Mouse (Mus musculus) 3T3-L1 (cell line): Measurements from ENCODE around the gene Obox7.
"Not testable (repeated sequence)": the region's sequence is repeated elsewhere in the genome, so short reads cannot be mapped to it uniquely, and the experiment has no call there.

Experiments
- DNase-seq: peaks from one replicate; pipeline ENCODE4 v3.0.0-alpha.2; 2015; ENCODE audit warnings: low read depth, low spot score

The Obox7 gene

GRCm38 (mm10) chr7:14659196-14659595 is at the start of gene Obox7:
Gene Obox7, plus strand, starts transcription at chr7:14659496.
- DNase-seq, result not testable (repeated sequence)

- not testable (repeated sequence) for DNase-seq
Observed at GRCm38 (mm10) chr7:14622556-14623542, 36.4 kb upstream of the Obox7 start.
